Mouse (Mus musculus) inflammation-experienced regulatory T-cells, adult 16 weeks (primary cell): Measurements from ENCODE around the gene Aurkc. TPM values are rescaled to one million over a fixed set of nuclear protein-coding genes. Genes with fewer than 3 reads are reported as not detected.

Source experiments
- polyA plus RNA-seq: library from polyadenylated mRNA; unstranded; fragments of 100-300 nt; shearing (Covaris generic); gene quantifications from one replicate; pipeline ENCODE4 v1.2.1, GENCODE M21; 2017

The Aurkc gene
- polyA plus RNA-seq: not detected

GRCm38 (mm10) chr7:6995251-6995650, at the start of gene Aurkc:
Aurkc (plus strand) TSS chr7:6995300.

Other genes with a start within 250 kb of the Aurkc start
- gene Zfp954, start 126.2 kb downstream of the Aurkc start, polyA plus RNA-seq: 37.2 TPM
- gene Zfp773, start 141.5 kb downstream of the Aurkc start, polyA plus RNA-seq: 17.0 TPM
- gene Zfp418, start 176.0 kb downstream of the Aurkc start, polyA plus RNA-seq: 5.7 TPM
- 6.1 TPM for gene Zfp772, start 214.7 kb downstream of the Aurkc start, polyA plus RNA-seq